Mouse (Mus musculus): ENCODE measurements around the gene Csnk1e. TPM values are rescaled to one million over a fixed set of nuclear protein-coding genes. Genes with fewer than 3 reads are reported as not detected.

The Csnk1e gene
- polyA plus RNA-seq, 1 experiment, result 25.8 TPM

- 77% methylated on average over 8 of the region's 8 CpGs for WGBS
- no peak for DNase-seq (ENCODE audit: low read depth, low spot score)
These were observed 9.3 kb downstream of the Csnk1e start for GRCm38 (mm10) chr15:79445786-79446654.

GRCm38 (mm10) chr15:79443856-79444410, 11.4 kb downstream of the Csnk1e start:
- no peak for DNase-seq (ENCODE audit: low read depth, low spot score)
- 70% methylated on average over 7 of the region's 7 CpGs for WGBS

- WGBS, result 84% methylated on average over 9 of the region's 9 CpGs
- no peak for DNase-seq (ENCODE audit: low read depth, low spot score)
These were observed 12.3 kb downstream of the Csnk1e start for GRCm38 (mm10) chr15:79442961-79443518.

- WGBS, result 19% methylated on average over 6 of the region's 6 CpGs
- no peak for DNase-seq (ENCODE audit: low read depth, low spot score)
These were observed 13.1 kb downstream of the Csnk1e start for GRCm38 (mm10) chr15:79442257-79442611.

GRCm38 (mm10) chr15:79441331-79442256, 13.8 kb downstream of the Csnk1e start:
- 1% methylated on average over 95 of the region's 107 CpGs for WGBS
- no peak for DNase-seq (ENCODE audit: low read depth, low spot score)

GRCm38 (mm10) chr15:79440651-79441330, 14.6 kb downstream of the Csnk1e start:
- 12% methylated on average over 11 of the region's 11 CpGs for WGBS
- no peak for DNase-seq (ENCODE audit: low read depth, low spot score)

- 16% methylated on average over 4 of the region's 4 CpGs for WGBS
- no peak for DNase-seq (ENCODE audit: low read depth, low spot score)
These were observed 15.1 kb downstream of the Csnk1e start for GRCm38 (mm10) chr15:79440223-79440622.

GRCm38 (mm10) chr15:79439386-79439785, 16.0 kb downstream of the Csnk1e start:
- WGBS, result 92% methylated on average over 4 of the region's 4 CpGs
- no peak for DNase-seq (ENCODE audit: low read depth, low spot score)

GRCm38 (mm10) chr15:79438816-79439215, 16.6 kb downstream of the Csnk1e start:
- WGBS, result 55% methylated on average over 8 of the region's 8 CpGs
- no peak for DNase-seq (ENCODE audit: low read depth, low spot score)

GRCm38 (mm10) chr15:79438209-79438810, 17.1 kb downstream of the Csnk1e start:
- no peak for DNase-seq (ENCODE audit: low read depth, low spot score)
- WGBS, result 70% methylated on average over 6 of the region's 6 CpGs

GRCm38 (mm10) chr15:79437541-79438208, 17.7 kb downstream of the Csnk1e start:
- WGBS, result 85% methylated on average over 12 of the region's 12 CpGs
- no peak for DNase-seq (ENCODE audit: low read depth, low spot score)

- DNase-seq (ENCODE audit: low read depth, low spot score), result no peak
- 67% methylated on average over 7 of the region's 7 CpGs for WGBS
These were observed 18.9 kb downstream of the Csnk1e start for GRCm38 (mm10) chr15:79436481-79436921.

- WGBS, result 48% methylated on average over 7 of the region's 7 CpGs
- no peak for DNase-seq (ENCODE audit: low read depth, low spot score)
These were observed 20.1 kb downstream of the Csnk1e start for GRCm38 (mm10) chr15:79435191-79435671.

GRCm38 (mm10) chr15:79432892-79433291, 22.5 kb downstream of the Csnk1e start:
- DNase-seq (ENCODE audit: low read depth, low spot score), result no peak
- WGBS, result 35% methylated on average over 21 of the region's 21 CpGs

GRCm38 (mm10) chr15:79432328-79432727, 23.0 kb downstream of the Csnk1e start:
- DNase-seq (ENCODE audit: low read depth, low spot score), result no peak
- WGBS, result 85% methylated on average over 11 of the region's 11 CpGs

GRCm38 (mm10) chr15:79431925-79432324, 23.4 kb downstream of the Csnk1e start:
- 69% methylated on average over 7 of the region's 7 CpGs for WGBS
- no peak for DNase-seq (ENCODE audit: low read depth, low spot score)

- DNase-seq (ENCODE audit: low read depth, low spot score), result no peak
- WGBS, result 79% methylated on average over 10 of the region's 10 CpGs
These were observed 24.8 kb downstream of the Csnk1e start for GRCm38 (mm10) chr15:79430461-79431000.

- no peak for DNase-seq (ENCODE audit: low read depth, low spot score)
- 77% methylated on average over 8 of the region's 9 CpGs for WGBS
These were observed 25.4 kb downstream of the Csnk1e start for GRCm38 (mm10) chr15:79429994-79430393.
